Mouse (Mus musculus): Measurements from ENCODE around the gene Syt5. TPM values are rescaled to one million over a fixed set of nuclear protein-coding genes. Genes with fewer than 3 reads are reported as not detected.

Syt5 gene
- polyA plus RNA-seq, 1 experiment from 2014 or later: 6.7 TPM

- no peak overlapping the region for H3K27ac ChIP-seq (ENCODE audit: low read depth)
Measured at GRCm38 (mm10) chr7:4504646-4505435, 42.5 kb downstream of the Syt5 start.

GRCm38 (mm10) chr7:4503858-4504257 is 43.5 kb downstream of the Syt5 start:
- no peak overlapping the region for H3K4me3 ChIP-seq (ENCODE audit: low read depth, low read length)
- H3K27ac ChIP-seq (ENCODE audit: low read depth): no peak overlapping the region
- H3K4me2 ChIP-seq (ENCODE audit: low read length): no peak overlapping the region
- no peaks in the 10 kb centered on the region for H3K27me3 ChIP-seq (replicated peaks; ENCODE audit: control insufficient read depth, insufficient read depth, low read length)
- DNase-seq (ENCODE audit: low spot score): no peak
- peaks cover 17% of the 10 kb centered on the region for H3K4me1 ChIP-seq (replicated peaks; ENCODE audit: control insufficient read depth, insufficient read depth, low read length)
- 84% methylated on average over 5 of the region's 5 CpGs for WGBS
- H3K9me3 ChIP-seq (ENCODE audit: control insufficient read depth, low read length): no peaks in the 10 kb centered on the region
- H3K36me3 ChIP-seq (ENCODE audit: control insufficient read depth, insufficient read depth, low read length): no peaks in the 10 kb centered on the region
- ATAC-seq (replicated peaks; ENCODE audit: low FRiP score, low TSS enrichment, low read depth): no peak
- no peak overlapping the region for H3K9ac ChIP-seq (ENCODE audit: low read length)

More at GRCm38 (mm10) chr7:4504646-4505435, 42.5 kb downstream of the Syt5 start:
- Histone ChIP-seq H3K4me2 (ENCODE audit: low read length) (no peak overlapping the region), H3K9ac (ENCODE audit: low read length) (no peak overlapping the region), H3K9me3 (ENCODE audit: control insufficient read depth, low read length) (no peaks in the 10 kb centered on the region), H3K27me3 (replicated peaks; ENCODE audit: control insufficient read depth, insufficient read depth, low read length) (no peaks in the 10 kb centered on the region), H3K4me3 (ENCODE audit: low read depth, low read length) (no peak overlapping the region), H3K36me3 (ENCODE audit: control insufficient read depth, insufficient read depth, low read length) (no peaks in the 10 kb centered on the region), H3K4me1 (replicated peaks; ENCODE audit: control insufficient read depth, insufficient read depth, low read length) (peaks cover 9% of the 10 kb centered on the region)
- 59% methylated on average over 11 of the region's 11 CpGs for WGBS
- ATAC-seq (replicated peaks; ENCODE audit: low FRiP score, low TSS enrichment, low read depth): no peak
- DNase-seq (ENCODE audit: low spot score): no peak

GRCm38 (mm10) chr7:4503100-4503499 is 44.2 kb downstream of the Syt5 start:
- H3K4me2 ChIP-seq (ENCODE audit: low read length): no peak overlapping the region
- no peaks in the 10 kb centered on the region for H3K36me3 ChIP-seq (ENCODE audit: control insufficient read depth, insufficient read depth, low read length)
- H3K4me1 ChIP-seq (replicated peaks; ENCODE audit: control insufficient read depth, insufficient read depth, low read length): peaks cover 24% of the 10 kb centered on the region
- H3K9me3 ChIP-seq (ENCODE audit: control insufficient read depth, low read length): no peaks in the 10 kb centered on the region
- 0 out of 2 replicates have a peak overlapping the region, but pooled peaks have one; percentile 72 for H3K4me3 ChIP-seq (ENCODE audit: low read depth, low read length)
- H3K27ac ChIP-seq (ENCODE audit: low read depth): 0 out of 2 replicates have a peak overlapping the region, but pooled peaks have one; percentile 86
- ATAC-seq (replicated peaks; ENCODE audit: low FRiP score, low TSS enrichment, low read depth) (no peak), DNase-seq (ENCODE audit: low spot score) (no peak)
- H3K9ac ChIP-seq (ENCODE audit: low read length): no peak overlapping the region
- no peaks in the 10 kb centered on the region for H3K27me3 ChIP-seq (replicated peaks; ENCODE audit: control insufficient read depth, insufficient read depth, low read length)
- 84% methylated on average over 4 of the region's 4 CpGs for WGBS

GRCm38 (mm10) chr7:4502421-4503090 is 44.8 kb downstream of the Syt5 start:
- Histone ChIP-seq H3K27me3 (replicated peaks; ENCODE audit: control insufficient read depth, insufficient read depth, low read length) (no peaks in the 10 kb centered on the region), H3K27ac (ENCODE audit: low read depth) (peak overlapping the region; percentile 86), H3K9me3 (ENCODE audit: control insufficient read depth, low read length) (no peaks in the 10 kb centered on the region), H3K4me3 (ENCODE audit: low read depth, low read length) (peak overlapping the region; percentile 72), H3K9ac (ENCODE audit: low read length) (peak overlapping the region; percentile 94; the same call in 1 of the 2 replicates), H3K4me2 (ENCODE audit: low read length) (peak overlapping the region; percentile 75), H3K4me1 (replicated peaks; ENCODE audit: control insufficient read depth, insufficient read depth, low read length) (peaks cover 29% of the 10 kb centered on the region), H3K36me3 (ENCODE audit: control insufficient read depth, insufficient read depth, low read length) (no peaks in the 10 kb centered on the region)
- WGBS: 9% methylated on average over 14 of the region's 14 CpGs
- no peak for DNase-seq (ENCODE audit: low spot score)
- ATAC-seq (replicated peaks; ENCODE audit: low FRiP score, low TSS enrichment, low read depth): 0 out of 2 replicates have a peak, but pooled peaks have one; percentile 7

- ATAC-seq (replicated peaks; ENCODE audit: low FRiP score, low TSS enrichment, low read depth): peak; percentile 90
- WGBS: 1% methylated on average over 62 of the region's 62 CpGs
- peak within 1 kb of the TSS; percentile 75 for H3K4me2 ChIP-seq (ENCODE audit: low read length)
- H3K4me1 ChIP-seq (replicated peaks; ENCODE audit: control insufficient read depth, insufficient read depth, low read length): peaks cover 34% of the 10 kb centered on the region
- H3K27ac ChIP-seq (ENCODE audit: low read depth): peak within 1 kb of the TSS; percentile 86
- H3K9ac ChIP-seq (ENCODE audit: low read length): peak within 1 kb of the TSS; percentile 94
- H3K36me3 ChIP-seq (ENCODE audit: control insufficient read depth, insufficient read depth, low read length): peaks cover 5% of the 10 kb centered on the region
- no peaks in the 10 kb centered on the region for H3K9me3 ChIP-seq (ENCODE audit: control insufficient read depth, low read length)
- H3K27me3 ChIP-seq (replicated peaks; ENCODE audit: control insufficient read depth, insufficient read depth, low read length): no peaks in the 10 kb centered on the region
- H3K4me3 ChIP-seq (ENCODE audit: low read depth, low read length): peak within 1 kb of the TSS; percentile 72
- DNase-seq (ENCODE audit: low spot score): peak; percentile 96
Measured at GRCm38 (mm10) chr7:4501558-4502397, 45.6 kb downstream of the Syt5 start, which contains the start of gene Ppp1r12c. Gene Ppp1r12c (minus strand): TSS chr7:4501680.

GRCm38 (mm10) chr7:4500892-4501471 is 46.4 kb downstream of the Syt5 start:
- DNase-seq (ENCODE audit: low spot score) (peak; percentile 72), ATAC-seq (replicated peaks; ENCODE audit: low FRiP score, low TSS enrichment, low read depth) (peak; percentile 30)
- Histone ChIP-seq H3K9ac (ENCODE audit: low read length) (peak overlapping the region; percentile 94), H3K27ac (ENCODE audit: low read depth) (peak overlapping the region; percentile 86), H3K36me3 (ENCODE audit: control insufficient read depth, insufficient read depth, low read length) (peaks cover 13% of the 10 kb centered on the region), H3K4me1 (replicated peaks; ENCODE audit: control insufficient read depth, insufficient read depth, low read length) (peaks cover 34% of the 10 kb centered on the region), H3K9me3 (ENCODE audit: control insufficient read depth, low read length) (no peaks in the 10 kb centered on the region), H3K27me3 (replicated peaks; ENCODE audit: control insufficient read depth, insufficient read depth, low read length) (no peaks in the 10 kb centered on the region), H3K4me3 (ENCODE audit: low read depth, low read length) (peak overlapping the region; percentile 72), H3K4me2 (ENCODE audit: low read length) (peak overlapping the region; percentile 75)
- under 1% methylated on average over 36 of the region's 52 CpGs for WGBS

- Histone ChIP-seq H3K4me3 (ENCODE audit: low read depth, low read length) (peak overlapping the region; percentile 72), H3K27ac (ENCODE audit: low read depth) (peak overlapping the region; percentile 69)
- WGBS: 83% methylated on average over 4 of the region's 4 CpGs
Measured at GRCm38 (mm10) chr7:4499034-4499433, 48.3 kb downstream of the Syt5 start.

GRCm38 (mm10) chr7:4498251-4498650 is 49.1 kb downstream of the Syt5 start:
- Histone ChIP-seq H3K9me3 (ENCODE audit: control insufficient read depth, low read length) (no peaks in the 10 kb centered on the region), H3K4me2 (ENCODE audit: low read length) (peak overlapping the region; percentile 75), H3K27me3 (replicated peaks; ENCODE audit: control insufficient read depth, insufficient read depth, low read length) (no peaks in the 10 kb centered on the region), H3K27ac (ENCODE audit: low read depth) (peak overlapping the region; percentile 69), H3K36me3 (ENCODE audit: control insufficient read depth, insufficient read depth, low read length) (peaks cover 40% of the 10 kb centered on the region), H3K9ac (ENCODE audit: low read length) (peak overlapping the region; percentile 94; the same call in 1 of the 2 replicates), H3K4me1 (replicated peaks; ENCODE audit: control insufficient read depth, insufficient read depth, low read length) (peaks cover 34% of the 10 kb centered on the region), H3K4me3 (ENCODE audit: low read depth, low read length) (peak overlapping the region; percentile 10; the same call in 1 of the 2 replicates)
- ATAC-seq (replicated peaks; ENCODE audit: low FRiP score, low TSS enrichment, low read depth): peak; percentile 38
- WGBS: 18% methylated on average over 9 of the region's 9 CpGs
- DNase-seq (ENCODE audit: low spot score): peak; percentile 66

More at GRCm38 (mm10) chr7:4499034-4499433, 48.3 kb downstream of the Syt5 start:
- peak overlapping the region; percentile 94 for H3K9ac ChIP-seq (ENCODE audit: low read length)
- H3K4me2 ChIP-seq (ENCODE audit: low read length): peak overlapping the region; percentile 75
- ATAC-seq (replicated peaks; ENCODE audit: low FRiP score, low TSS enrichment, low read depth) (no peak), DNase-seq (ENCODE audit: low spot score) (no peak)
- H3K4me1 ChIP-seq (replicated peaks; ENCODE audit: control insufficient read depth, insufficient read depth, low read length): peaks cover 34% of the 10 kb centered on the region
- no peaks in the 10 kb centered on the region for H3K27me3 ChIP-seq (replicated peaks; ENCODE audit: control insufficient read depth, insufficient read depth, low read length)
- no peaks in the 10 kb centered on the region for H3K9me3 ChIP-seq (ENCODE audit: control insufficient read depth, low read length)
- peaks cover 33% of the 10 kb centered on the region for H3K36me3 ChIP-seq (ENCODE audit: control insufficient read depth, insufficient read depth, low read length)
